Mouse (Mus musculus): Measurements from ENCODE around the gene Slc10a7. TPM values are rescaled to one million over a fixed set of nuclear protein-coding genes. Genes with fewer than 3 reads are reported as not detected.

Slc10a7 gene
- polyA plus RNA-seq, 1 experiment from 2014 or later = 15.5 TPM

GRCm38 (mm10) chr8:78647846-78648245, 138.7 kb downstream of the Slc10a7 start:
- ATAC-seq = no peak
- WGBS = 56% methylated on average over 4 of the region's 4 CpGs
- 0 out of 2 replicates have a peak, but pooled peaks cover 4% of the 10 kb centered on the region for H3K36me3 ChIP-seq (ENCODE audit: control insufficient read depth, insufficient read depth, low read length)

GRCm38 (mm10) chr8:78648918-78649317, 139.8 kb downstream of the Slc10a7 start:
- no peaks in the 10 kb centered on the region for H3K27me3 ChIP-seq (replicated peaks; ENCODE audit: control insufficient read depth, insufficient read depth, low read length)
- no peak overlapping the region for H3K9ac ChIP-seq (ENCODE audit: low read depth, low read length)
- no peak overlapping the region for H3K4me3 ChIP-seq (ENCODE audit: low read length)
- no peak overlapping the region for H3K27ac ChIP-seq (ENCODE audit: low read length)
- H3K36me3 ChIP-seq (ENCODE audit: control insufficient read depth, insufficient read depth, low read length) = 0 out of 2 replicates have a peak, but pooled peaks cover 4% of the 10 kb centered on the region
- 31% methylated on average over 7 of the region's 7 CpGs for WGBS
- H3K4me2 ChIP-seq (ENCODE audit: low read depth, low read length) = no peak overlapping the region
- ATAC-seq = no peak
- H3K9me3 ChIP-seq (ENCODE audit: control insufficient read depth, low read length) = 0 out of 2 replicates have a peak, but pooled peaks cover 3% of the 10 kb centered on the region
- peaks cover 9% of the 10 kb centered on the region for H3K4me1 ChIP-seq (ENCODE audit: control insufficient read depth, insufficient read depth, low read length)

More at GRCm38 (mm10) chr8:78647846-78648245, 138.7 kb downstream of the Slc10a7 start:
- H3K27me3 ChIP-seq (replicated peaks; ENCODE audit: control insufficient read depth, insufficient read depth, low read length) = no peaks in the 10 kb centered on the region
- H3K4me1 ChIP-seq (ENCODE audit: control insufficient read depth, insufficient read depth, low read length) = peaks cover 9% of the 10 kb centered on the region
- H3K9me3 ChIP-seq (ENCODE audit: control insufficient read depth, low read length) = 0 out of 2 replicates have a peak, but pooled peaks cover 3% of the 10 kb centered on the region
- no peak overlapping the region for H3K9ac ChIP-seq (ENCODE audit: low read depth, low read length)
- H3K4me2 ChIP-seq (ENCODE audit: low read depth, low read length) = no peak overlapping the region
- H3K4me3 ChIP-seq (ENCODE audit: low read length) = no peak overlapping the region
- no peak overlapping the region for H3K27ac ChIP-seq (ENCODE audit: low read length)

- H3K36me3 ChIP-seq (ENCODE audit: control insufficient read depth, insufficient read depth, low read length) = no peaks in the 10 kb centered on the region
- H3K4me1 ChIP-seq (ENCODE audit: control insufficient read depth, insufficient read depth, low read length) = peaks cover 9% of the 10 kb centered on the region
- H3K9me3 ChIP-seq (ENCODE audit: control insufficient read depth, low read length) = no peaks in the 10 kb centered on the region
- no peak overlapping the region for H3K27ac ChIP-seq (ENCODE audit: low read length)
- H3K27me3 ChIP-seq (replicated peaks; ENCODE audit: control insufficient read depth, insufficient read depth, low read length) = no peaks in the 10 kb centered on the region
- no peak for ATAC-seq
- 83% methylated on average over 3 of the region's 3 CpGs for WGBS
- H3K9ac ChIP-seq (ENCODE audit: low read depth, low read length) = no peak overlapping the region
- no peak overlapping the region for H3K4me3 ChIP-seq (ENCODE audit: low read length)
- no peak overlapping the region for H3K4me2 ChIP-seq (ENCODE audit: low read depth, low read length)
Measured at GRCm38 (mm10) chr8:78651670-78652069, 142.5 kb downstream of the Slc10a7 start.

GRCm38 (mm10) chr8:78655351-78656045, 146.4 kb downstream of the Slc10a7 start:
- Histone ChIP-seq H3K9ac (ENCODE audit: low read depth, low read length) (no peak overlapping the region), H3K27ac (ENCODE audit: low read length) (no peak overlapping the region), H3K36me3 (ENCODE audit: control insufficient read depth, insufficient read depth, low read length) (no peaks in the 10 kb centered on the region), H3K4me2 (ENCODE audit: low read depth, low read length) (no peak overlapping the region), H3K27me3 (replicated peaks; ENCODE audit: control insufficient read depth, insufficient read depth, low read length) (no peaks in the 10 kb centered on the region), H3K9me3 (ENCODE audit: control insufficient read depth, low read length) (no peaks in the 10 kb centered on the region), H3K4me1 (ENCODE audit: control insufficient read depth, insufficient read depth, low read length) (no peaks in the 10 kb centered on the region), H3K4me3 (ENCODE audit: low read length) (no peak overlapping the region)
- ATAC-seq = no peak
- WGBS = 41% methylated on average over 1 of the region's 1 CpGs

GRCm38 (mm10) chr8:78656700-78657370, 147.7 kb downstream of the Slc10a7 start:
- 72% methylated on average over 10 of the region's 10 CpGs for WGBS
- no peaks in the 10 kb centered on the region for H3K36me3 ChIP-seq (ENCODE audit: control insufficient read depth, insufficient read depth, low read length)
- peak; percentile 54; the same call in 1 of the 2 replicates for ATAC-seq
- no peaks in the 10 kb centered on the region for H3K9me3 ChIP-seq (ENCODE audit: control insufficient read depth, low read length)
- no peaks in the 10 kb centered on the region for H3K4me1 ChIP-seq (ENCODE audit: control insufficient read depth, insufficient read depth, low read length)
- H3K4me2 ChIP-seq (ENCODE audit: low read depth, low read length) = no peak overlapping the region
- H3K9ac ChIP-seq (ENCODE audit: low read depth, low read length) = no peak overlapping the region
- no peaks in the 10 kb centered on the region for H3K27me3 ChIP-seq (replicated peaks; ENCODE audit: control insufficient read depth, insufficient read depth, low read length)
- 0 out of 2 replicates have a peak overlapping the region, but pooled peaks have one; percentile 33 for H3K27ac ChIP-seq (ENCODE audit: low read length)
- H3K4me3 ChIP-seq (ENCODE audit: low read length) = no peak overlapping the region

GRCm38 (mm10) chr8:78658172-78658571, 149.0 kb downstream of the Slc10a7 start:
- H3K27me3 ChIP-seq (replicated peaks; ENCODE audit: control insufficient read depth, insufficient read depth, low read length) = no peaks in the 10 kb centered on the region
- H3K4me3 ChIP-seq (ENCODE audit: low read length) = no peak overlapping the region
- no peak overlapping the region for H3K4me2 ChIP-seq (ENCODE audit: low read depth, low read length)
- H3K9ac ChIP-seq (ENCODE audit: low read depth, low read length) = no peak overlapping the region
- H3K9me3 ChIP-seq (ENCODE audit: control insufficient read depth, low read length) = no peaks in the 10 kb centered on the region
- 87% methylated on average over 5 of the region's 5 CpGs for WGBS
- no peak overlapping the region for H3K27ac ChIP-seq (ENCODE audit: low read length)
- no peaks in the 10 kb centered on the region for H3K4me1 ChIP-seq (ENCODE audit: control insufficient read depth, insufficient read depth, low read length)
- no peaks in the 10 kb centered on the region for H3K36me3 ChIP-seq (ENCODE audit: control insufficient read depth, insufficient read depth, low read length)
- no peak for ATAC-seq

- Histone ChIP-seq H3K36me3 (ENCODE audit: control insufficient read depth, insufficient read depth, low read length) (no peaks in the 10 kb centered on the region), H3K27me3 (replicated peaks; ENCODE audit: control insufficient read depth, insufficient read depth, low read length) (no peaks in the 10 kb centered on the region), H3K27ac (ENCODE audit: low read length) (peak overlapping the region; percentile 62), H3K4me3 (ENCODE audit: low read length) (no peak overlapping the region), H3K4me2 (ENCODE audit: low read depth, low read length) (no peak overlapping the region), H3K9me3 (ENCODE audit: control insufficient read depth, low read length) (no peaks in the 10 kb centered on the region), H3K9ac (ENCODE audit: low read depth, low read length) (no peak overlapping the region), H3K4me1 (ENCODE audit: control insufficient read depth, insufficient read depth, low read length) (no peaks in the 10 kb centered on the region)
- 66% methylated on average over 3 of the region's 3 CpGs for WGBS
- ATAC-seq = peak; percentile 84
Measured at GRCm38 (mm10) chr8:78659617-78660187, 150.6 kb downstream of the Slc10a7 start.

- ATAC-seq = peak; percentile 70
- no peaks in the 10 kb centered on the region for H3K36me3 ChIP-seq (ENCODE audit: control insufficient read depth, insufficient read depth, low read length)
- H3K27ac ChIP-seq (ENCODE audit: low read length) = peak overlapping the region; percentile 58
- H3K4me2 ChIP-seq (ENCODE audit: low read depth, low read length) = no peak overlapping the region; the same call in 1 of the 2 replicates
- H3K9ac ChIP-seq (ENCODE audit: low read depth, low read length) = no peak overlapping the region
- H3K4me1 ChIP-seq (ENCODE audit: control insufficient read depth, insufficient read depth, low read length) = no peaks in the 10 kb centered on the region
- H3K9me3 ChIP-seq (ENCODE audit: control insufficient read depth, low read length) = no peaks in the 10 kb centered on the region
- 78% methylated on average over 12 of the region's 12 CpGs for WGBS
- H3K4me3 ChIP-seq (ENCODE audit: low read length) = no peak overlapping the region
- H3K27me3 ChIP-seq (replicated peaks; ENCODE audit: control insufficient read depth, insufficient read depth, low read length) = no peaks in the 10 kb centered on the region
Measured at GRCm38 (mm10) chr8:78664306-78664940, 155.3 kb downstream of the Slc10a7 start.

- H3K36me3 ChIP-seq (ENCODE audit: control insufficient read depth, insufficient read depth, low read length) = no peaks in the 10 kb centered on the region
Measured at GRCm38 (mm10) chr8:78667399-78667798, 158.3 kb downstream of the Slc10a7 start.

More at GRCm38 (mm10) chr8:78667399-78667798, 158.3 kb downstream of the Slc10a7 start:
- no peak overlapping the region for H3K27ac ChIP-seq (ENCODE audit: low read length)
- ATAC-seq = no peak
- no peaks in the 10 kb centered on the region for H3K4me1 ChIP-seq (ENCODE audit: control insufficient read depth, insufficient read depth, low read length)
- H3K9ac ChIP-seq (ENCODE audit: low read depth, low read length) = no peak overlapping the region
- H3K9me3 ChIP-seq (ENCODE audit: control insufficient read depth, low read length) = no peaks in the 10 kb centered on the region
- 85% methylated on average over 5 of the region's 5 CpGs for WGBS
- no peaks in the 10 kb centered on the region for H3K27me3 ChIP-seq (replicated peaks; ENCODE audit: control insufficient read depth, insufficient read depth, low read length)
- no peak overlapping the region for H3K4me2 ChIP-seq (ENCODE audit: low read depth, low read length)
- H3K4me3 ChIP-seq (ENCODE audit: low read length) = no peak overlapping the region

Measured in intestine, embryonic 16.5 days (tissue).